Mouse (Mus musculus): Measurements from ENCODE around the gene Rsph1. TPM values are rescaled to one million over a fixed set of nuclear protein-coding genes. Genes with fewer than 3 reads are reported as not detected.

Rsph1 gene
- polyA plus RNA-seq (2015; fragmentation: Illumina TruSeq; extraction: RNeasy Lipid Tissue Mini Kit (QIAGEN cat#74804); ENCODE audit: low read depth, low replicate concordance) = 10.4 TPM

DNA sequence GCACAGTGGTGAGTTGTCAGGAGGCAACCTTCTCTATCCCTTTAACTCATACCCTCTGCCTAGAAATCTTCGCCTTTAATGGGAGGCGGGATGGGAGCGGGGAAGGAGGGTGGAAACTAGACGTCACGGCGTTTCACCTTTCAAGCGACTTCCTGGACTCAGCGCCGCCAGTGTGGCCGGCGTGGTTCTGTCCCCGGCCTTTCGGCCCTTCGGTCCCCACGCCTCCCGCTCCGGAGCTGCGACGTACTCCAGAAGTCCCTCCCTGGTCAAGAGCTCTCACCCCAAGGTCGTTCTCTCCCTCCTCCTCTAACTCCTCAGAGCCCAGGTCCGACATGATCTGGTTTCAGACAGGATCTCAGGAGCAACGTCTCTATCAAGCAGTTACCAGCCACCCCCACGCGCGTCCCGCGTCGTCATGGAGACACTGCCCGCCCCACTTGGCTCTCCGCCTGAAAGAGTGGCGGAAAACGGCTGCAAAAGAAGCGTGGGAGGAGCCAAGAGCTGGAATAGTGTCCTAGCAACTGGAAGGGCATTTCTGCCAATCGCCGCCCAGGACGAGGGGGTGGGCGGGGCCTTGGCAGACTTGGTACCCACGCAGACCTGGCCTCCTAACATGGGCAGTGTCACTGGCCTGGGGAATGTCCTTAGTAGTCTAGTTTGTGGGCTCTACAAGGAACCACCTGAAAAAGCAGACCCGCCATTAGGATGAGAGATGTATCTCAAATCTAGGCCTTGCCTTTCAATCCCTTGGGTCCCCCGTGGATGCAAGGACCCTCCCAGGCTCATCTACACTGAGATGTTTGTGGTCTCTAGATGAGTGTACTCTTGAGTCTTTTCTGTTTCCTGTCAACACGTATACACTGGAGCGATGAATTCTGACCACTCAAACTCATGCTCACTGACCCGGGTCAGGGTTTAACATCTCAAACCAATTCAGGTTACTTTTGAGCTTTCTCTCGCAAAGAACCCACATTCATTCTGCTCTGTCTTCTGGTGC is at the start of gene Rsph1:
Rsph1 (minus strand) TSS at position 462 of the 997 bp plus-strand sequence.

DNA sequence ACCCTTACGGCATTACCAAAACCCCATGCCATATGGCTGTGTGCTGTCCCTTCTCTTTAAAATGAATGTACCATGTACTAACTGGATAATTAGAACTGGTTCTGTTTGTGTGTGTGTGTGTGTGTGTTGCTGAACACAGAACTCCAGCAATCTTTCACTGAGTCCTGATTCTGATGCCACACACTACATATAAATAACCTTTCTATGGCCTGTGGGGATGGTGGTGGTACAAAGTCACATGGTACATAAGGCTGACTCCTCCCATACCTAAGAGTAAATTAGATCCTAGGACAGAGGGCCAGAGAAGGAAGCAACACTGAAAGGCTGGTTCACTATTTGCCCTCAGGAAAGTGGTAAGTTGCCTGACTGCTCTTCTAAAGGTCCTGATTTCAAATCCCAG is 9.3 kb upstream of the Rsph1 start, which contains the start of gene Slc37a1:
Slc37a1 (plus strand) TSS at position 301 of the 400 bp plus-strand sequence.

DNA sequence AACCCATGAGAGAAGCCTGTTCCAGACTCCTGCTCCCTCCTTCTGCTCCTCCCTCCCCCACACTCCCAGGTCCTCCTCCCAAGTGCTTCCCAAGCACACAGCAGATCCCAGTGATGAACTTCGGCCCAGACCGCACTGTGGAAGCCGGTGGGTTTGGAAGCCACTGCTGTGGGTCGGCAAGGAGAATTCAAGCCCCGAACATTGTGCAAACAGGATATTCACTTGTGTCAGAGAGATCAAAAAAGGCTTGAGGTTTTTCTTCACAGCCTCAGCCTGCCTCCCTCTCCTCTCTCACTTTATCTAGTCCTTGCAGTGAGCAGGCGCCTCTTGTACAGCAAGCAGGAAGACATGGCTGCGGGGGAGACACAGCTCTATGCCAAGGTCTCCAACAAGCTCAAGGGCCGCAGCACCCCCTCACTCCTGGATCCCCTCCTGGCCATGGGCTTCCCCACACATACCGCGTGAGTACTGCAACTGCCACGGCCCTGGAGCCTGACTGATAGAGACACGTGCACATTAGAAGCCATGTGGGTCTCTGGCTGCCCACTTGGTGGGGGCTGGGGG is 69.3 kb downstream of the Rsph1 start, which contains the start of gene Ubash3a:
Ubash3a (plus strand) TSS at position 103 of the 564 bp plus-strand sequence.

Other genes with a start within 250 kb of the Rsph1 start
- gene Abcg1, start 219.7 kb downstream of the Rsph1 start, polyA plus RNA-seq (2015; fragmentation: Illumina TruSeq; extraction: RNeasy Lipid Tissue Mini Kit (QIAGEN cat#74804); ENCODE audit: low read depth, low replicate concordance) = 32.3 TPM
- gene Tff3, start 147.7 kb downstream of the Rsph1 start, polyA plus RNA-seq (2015; fragmentation: Illumina TruSeq; extraction: RNeasy Lipid Tissue Mini Kit (QIAGEN cat#74804); ENCODE audit: low read depth, low replicate concordance) = not detected
- not detected for gene Tff2, start 133.1 kb downstream of the Rsph1 start, polyA plus RNA-seq (2015; fragmentation: Illumina TruSeq; extraction: RNeasy Lipid Tissue Mini Kit (QIAGEN cat#74804); ENCODE audit: low read depth, low replicate concordance)
- gene Tff1, start 112.1 kb downstream of the Rsph1 start, polyA plus RNA-seq (2015; fragmentation: Illumina TruSeq; extraction: RNeasy Lipid Tissue Mini Kit (QIAGEN cat#74804); ENCODE audit: low read depth, low replicate concordance) = not detected
- gene Tmprss3, start 78.4 kb downstream of the Rsph1 start, polyA plus RNA-seq (2015; fragmentation: Illumina TruSeq; extraction: RNeasy Lipid Tissue Mini Kit (QIAGEN cat#74804); ENCODE audit: low read depth, low replicate concordance) = not detected
- not detected for gene Ubash3a, start 69.5 kb downstream of the Rsph1 start, polyA plus RNA-seq (2015; fragmentation: Illumina TruSeq; extraction: RNeasy Lipid Tissue Mini Kit (QIAGEN cat#74804); ENCODE audit: low read depth, low replicate concordance)
- 6.2 TPM for gene Slc37a1, start 9.4 kb upstream of the Rsph1 start, polyA plus RNA-seq (2015; fragmentation: Illumina TruSeq; extraction: RNeasy Lipid Tissue Mini Kit (QIAGEN cat#74804); ENCODE audit: low read depth, low replicate concordance)
- 22.4 TPM for gene Pde9a, start 108.8 kb upstream of the Rsph1 start, polyA plus RNA-seq (2015; fragmentation: Illumina TruSeq; extraction: RNeasy Lipid Tissue Mini Kit (QIAGEN cat#74804); ENCODE audit: low read depth, low replicate concordance)
- gene Wdr4, start 242.6 kb upstream of the Rsph1 start, polyA plus RNA-seq (2015; fragmentation: Illumina TruSeq; extraction: RNeasy Lipid Tissue Mini Kit (QIAGEN cat#74804); ENCODE audit: low read depth, low replicate concordance) = 18.9 TPM
- gene Ndufv3, start 242.7 kb upstream of the Rsph1 start, polyA plus RNA-seq (2015; fragmentation: Illumina TruSeq; extraction: RNeasy Lipid Tissue Mini Kit (QIAGEN cat#74804); ENCODE audit: low read depth, low replicate concordance) = 368 TPM